Mouse (Mus musculus): ENCODE measurements around the gene Camk1.

Camk1 gene

GRCm38 (mm10) chr6:113343177-113344092 is at the start of gene Camk1:
Gene Camk1 (minus strand): TSS chr6:113343984.
- DNase-seq, result peak; percentile 87

GRCm38 (mm10) chr6:113392387-113393071 is 48.7 kb upstream of the Camk1 start:
- DNase-seq, result peak; percentile 56

GRCm38 (mm10) chr6:113392015-113392386 is 48.2 kb upstream of the Camk1 start:
- DNase-seq, result no peak

GRCm38 (mm10) chr6:113390715-113391114 is 46.9 kb upstream of the Camk1 start:
- DNase-seq, result no peak

GRCm38 (mm10) chr6:113388960-113389359 is 45.2 kb upstream of the Camk1 start, which contains the start of gene Ttll3:
Gene Ttll3 (plus strand): TSS chr6:113389260.
- DNase-seq, result no peak

- no peak for DNase-seq
Measured at GRCm38 (mm10) chr6:113386025-113386424, 42.2 kb upstream of the Camk1 start.

- no peak for DNase-seq
Measured at GRCm38 (mm10) chr6:113385160-113385714, 41.5 kb upstream of the Camk1 start.

- DNase-seq, result no peak
Measured at GRCm38 (mm10) chr6:113384351-113384927, 40.7 kb upstream of the Camk1 start.

- peak; percentile 31 for DNase-seq
Measured at GRCm38 (mm10) chr6:113380480-113380879, 36.7 kb upstream of the Camk1 start.

GRCm38 (mm10) chr6:113379246-113379645 is 35.5 kb upstream of the Camk1 start:
- no peak for DNase-seq

GRCm38 (mm10) chr6:113377496-113378385 is 34.0 kb upstream of the Camk1 start, which contains the start of the genes Tada3 and Arpc4:
Gene Tada3 (minus strand): TSS chr6:113377883.
Gene Arpc4 (plus strand): TSS chr6:113378115.
- DNase-seq, result peak; percentile 94

- no peak for DNase-seq
Measured at GRCm38 (mm10) chr6:113377172-113377495, 33.4 kb upstream of the Camk1 start.

GRCm38 (mm10) chr6:113373491-113373890 is 29.7 kb upstream of the Camk1 start:
- no peak for DNase-seq

GRCm38 (mm10) chr6:113370194-113370929 is 26.6 kb upstream of the Camk1 start:
- DNase-seq, result peak; percentile 47

- no peak for DNase-seq
Measured at GRCm38 (mm10) chr6:113368577-113368976, 24.8 kb upstream of the Camk1 start.

- no peak for DNase-seq
Measured at GRCm38 (mm10) chr6:113368124-113368523, 24.3 kb upstream of the Camk1 start.

GRCm38 (mm10) chr6:113367574-113367973 is 23.8 kb upstream of the Camk1 start:
- no peak for DNase-seq

GRCm38 (mm10) chr6:113366639-113367038 is 22.9 kb upstream of the Camk1 start:
- no peak for DNase-seq

- DNase-seq, result no peak
Measured at GRCm38 (mm10) chr6:113364518-113365135, 20.8 kb upstream of the Camk1 start.

GRCm38 (mm10) chr6:113362241-113362640 is 18.5 kb upstream of the Camk1 start:
- no peak for DNase-seq

GRCm38 (mm10) chr6:113361476-113361875 is 17.7 kb upstream of the Camk1 start:
- no peak for DNase-seq
